Mouse (Mus musculus): Measurements from ENCODE around the gene Rnf220. TPM values are rescaled to one million over a fixed set of nuclear protein-coding genes. Genes with fewer than 3 reads are reported as not detected.

The Rnf220 gene
- total RNA-seq, 2 experiments from 2014 or later, result 42.0 to 43.3 TPM

DNA sequence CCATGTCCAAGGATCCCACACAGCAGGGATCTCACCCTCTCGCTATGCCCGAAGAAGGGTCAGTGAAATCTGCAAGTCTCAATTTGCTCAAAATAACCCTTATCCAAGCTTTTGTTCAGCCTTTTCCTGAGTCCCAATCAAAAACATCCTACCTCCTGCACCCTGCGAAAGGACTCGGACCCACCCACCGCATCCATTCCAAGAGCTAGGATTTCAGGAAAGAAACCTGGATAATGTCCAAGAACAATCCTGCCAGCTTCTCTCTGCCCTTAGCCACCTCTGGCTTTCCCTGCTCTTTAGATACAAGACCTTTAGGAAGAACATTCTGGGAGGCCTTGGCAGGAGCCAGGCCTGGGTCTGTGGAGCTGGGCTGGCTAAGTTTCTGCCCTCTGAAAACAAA lies 144.8 kb downstream of the Rnf220 start:
- intact Hi-C loops (cut with DNase I), result no loop called here
- DNase-seq, result no peak

- intact Hi-C loops (cut with DNase I), result no loop called here
- no peak for DNase-seq
Measured at GRCm38 (mm10) chr4:117350139-117350693, 146.6 kb downstream of the Rnf220 start.

DNA sequence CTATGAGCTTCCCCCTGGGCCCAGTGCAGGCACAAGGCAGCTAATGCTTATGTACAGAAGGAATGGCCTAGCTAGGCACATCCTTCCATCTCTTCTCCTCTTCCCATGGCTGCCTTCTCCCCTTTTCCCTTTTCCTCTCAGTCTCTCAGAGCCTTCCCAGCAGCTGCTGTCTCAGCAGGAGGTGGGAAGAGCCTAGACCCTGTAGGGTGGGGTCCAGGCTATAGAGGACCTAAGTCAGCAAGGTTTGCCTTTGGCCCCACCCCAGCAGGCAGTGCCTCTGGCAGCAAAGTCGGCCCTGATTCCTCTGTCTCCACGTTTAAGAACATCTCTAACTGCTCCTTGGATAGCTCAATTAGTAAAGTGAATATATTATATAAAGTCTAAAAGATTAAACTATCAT lies 147.5 kb downstream of the Rnf220 start:
- intact Hi-C loops (cut with DNase I), result loop anchor here (5.0 kb wide), 1 partner anchor 82 kb away; no protein-coding TSS in a partner anchor
- no peak for DNase-seq

DNA sequence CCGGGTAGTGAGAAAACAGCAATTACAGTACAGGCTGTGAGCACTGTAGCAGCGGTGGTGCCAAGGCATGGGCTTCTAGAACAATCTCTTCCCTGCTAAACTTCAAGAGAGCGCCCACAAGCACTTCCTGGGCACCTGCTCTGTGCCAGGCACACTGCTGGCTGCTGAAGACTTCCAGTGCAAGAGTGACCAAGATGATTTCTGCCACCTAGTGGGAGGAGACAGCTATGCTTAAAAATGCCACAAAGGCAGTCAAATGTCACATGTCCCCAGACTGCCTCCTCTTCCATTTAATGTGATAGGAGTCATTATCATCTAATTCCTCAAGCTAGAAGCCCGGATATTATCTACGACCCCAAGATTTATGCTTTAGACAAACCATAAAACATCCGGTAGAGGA lies 150.8 kb downstream of the Rnf220 start:
- intact Hi-C loops (cut with DNase I), result loop anchor here (5.0 kb wide), 1 partner anchor 79 kb away; no protein-coding TSS in a partner anchor
- peak; percentile 41 to 58 for DNase-seq

GRCm38 (mm10) chr4:117343385-117343784 lies 153.5 kb downstream of the Rnf220 start:
- DNase-seq, result no peak
- intact Hi-C loops (cut with DNase I), result no loop called here

- intact Hi-C loops (cut with DNase I), result no loop called here
Measured at GRCm38 (mm10) chr4:117342751-117343150, 154.1 kb downstream of the Rnf220 start.

DNA sequence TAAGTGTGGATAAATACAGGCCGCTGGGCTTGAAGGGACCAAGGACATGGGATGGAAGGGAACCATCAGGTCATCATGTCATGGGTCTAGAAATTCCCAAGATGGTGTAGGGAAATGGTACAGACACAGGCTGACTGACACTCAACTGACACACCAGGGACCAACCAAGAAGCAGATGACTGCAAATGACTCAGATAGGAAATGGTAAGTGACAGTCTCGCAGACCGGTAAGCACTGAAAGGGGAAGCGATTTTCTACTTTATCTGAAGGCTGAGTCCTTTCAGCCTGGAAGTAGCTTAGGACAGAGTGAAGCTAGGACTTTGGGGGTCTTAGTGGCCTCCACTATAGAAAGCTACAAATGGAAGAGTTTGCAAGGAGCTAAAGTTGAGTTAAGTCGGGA lies 155.6 kb downstream of the Rnf220 start:
- DNase-seq, result no peak
- intact Hi-C loops (cut with DNase I), result no loop called here

More at GRCm38 (mm10) chr4:117342751-117343150, 154.1 kb downstream of the Rnf220 start:
- DNase-seq, result peak in 1 of 2 experiments; percentile 43

- intact Hi-C loops (cut with DNase I), result no loop called here
Measured at GRCm38 (mm10) chr4:117339796-117340195, 157.1 kb downstream of the Rnf220 start.

GRCm38 (mm10) chr4:117330836-117331475 lies 165.9 kb downstream of the Rnf220 start:
- intact Hi-C loops (cut with DNase I), result no loop called here
- DNase-seq, result no peak

More at GRCm38 (mm10) chr4:117339796-117340195, 157.1 kb downstream of the Rnf220 start:
- DNase-seq, result no peak

DNA sequence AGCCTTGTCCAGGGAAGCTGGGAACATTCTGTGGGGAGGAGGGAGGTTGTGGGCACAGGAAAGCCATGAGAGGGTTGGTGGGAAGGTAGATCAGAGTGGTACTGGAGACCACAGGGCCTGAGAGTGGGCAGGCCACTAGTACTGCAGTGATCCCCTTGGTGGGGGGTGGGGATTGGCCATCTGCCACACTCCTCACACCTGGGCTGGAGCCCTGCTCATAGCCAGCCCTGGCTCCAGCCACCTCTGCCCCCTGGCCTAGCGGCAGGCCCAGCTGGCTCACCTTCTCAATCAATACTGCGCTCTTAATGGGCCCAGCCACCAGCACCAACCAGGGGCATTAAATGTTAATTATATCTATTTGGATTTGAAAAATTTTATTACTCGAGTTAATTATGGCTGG lies 166.7 kb downstream of the Rnf220 start:
- no peak for DNase-seq
- intact Hi-C loops (cut with DNase I), result no loop called here

DNA sequence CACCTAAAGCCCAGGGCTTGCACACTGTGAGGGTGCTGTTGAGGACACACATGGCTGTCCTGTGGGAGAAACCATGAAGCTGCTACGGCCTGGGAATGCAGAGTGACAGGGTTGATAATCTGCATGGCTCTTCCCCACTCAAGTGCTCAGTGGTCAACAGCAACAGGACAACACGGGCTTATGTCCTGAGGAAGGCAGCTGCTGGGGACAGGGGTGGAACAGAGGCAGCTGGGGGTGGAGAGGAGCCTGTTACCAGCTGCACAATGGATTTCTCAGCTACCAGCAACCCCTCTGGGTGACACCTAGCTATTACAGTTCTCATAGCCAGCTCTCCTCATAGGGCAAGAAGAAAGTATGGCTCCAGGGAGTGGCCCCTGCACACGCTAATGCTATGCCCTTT lies 169.9 kb downstream of the Rnf220 start:
- DNase-seq, result no peak
- intact Hi-C loops (cut with DNase I), result loop anchor here (10.0 kb wide), 1 partner anchor 348 kb away; no protein-coding TSS in a partner anchor

DNA sequence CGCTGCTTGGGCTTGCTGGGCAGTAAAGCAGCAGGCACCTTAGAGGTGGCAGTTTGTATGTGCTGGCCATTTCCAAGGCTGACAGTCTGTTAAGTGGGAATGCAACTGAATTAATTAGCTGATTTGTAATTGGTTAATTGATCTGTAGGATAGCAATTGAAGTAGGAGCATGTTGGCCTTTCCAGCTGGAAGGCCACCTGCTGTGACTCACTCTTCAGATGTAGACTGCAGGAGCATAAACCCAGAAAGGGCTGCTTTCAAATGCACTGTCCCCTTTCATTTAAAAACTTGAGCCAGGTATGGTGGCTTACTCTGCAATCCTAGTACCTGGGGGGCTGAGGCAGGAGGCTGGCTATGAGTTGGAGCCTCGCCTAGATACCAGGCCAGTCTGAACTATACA lies 171.8 kb downstream of the Rnf220 start:
- no peak for DNase-seq
- intact Hi-C loops (cut with DNase I), result loop anchor here (10.0 kb wide), 1 partner anchor 350 kb away; no protein-coding TSS in a partner anchor

DNA sequence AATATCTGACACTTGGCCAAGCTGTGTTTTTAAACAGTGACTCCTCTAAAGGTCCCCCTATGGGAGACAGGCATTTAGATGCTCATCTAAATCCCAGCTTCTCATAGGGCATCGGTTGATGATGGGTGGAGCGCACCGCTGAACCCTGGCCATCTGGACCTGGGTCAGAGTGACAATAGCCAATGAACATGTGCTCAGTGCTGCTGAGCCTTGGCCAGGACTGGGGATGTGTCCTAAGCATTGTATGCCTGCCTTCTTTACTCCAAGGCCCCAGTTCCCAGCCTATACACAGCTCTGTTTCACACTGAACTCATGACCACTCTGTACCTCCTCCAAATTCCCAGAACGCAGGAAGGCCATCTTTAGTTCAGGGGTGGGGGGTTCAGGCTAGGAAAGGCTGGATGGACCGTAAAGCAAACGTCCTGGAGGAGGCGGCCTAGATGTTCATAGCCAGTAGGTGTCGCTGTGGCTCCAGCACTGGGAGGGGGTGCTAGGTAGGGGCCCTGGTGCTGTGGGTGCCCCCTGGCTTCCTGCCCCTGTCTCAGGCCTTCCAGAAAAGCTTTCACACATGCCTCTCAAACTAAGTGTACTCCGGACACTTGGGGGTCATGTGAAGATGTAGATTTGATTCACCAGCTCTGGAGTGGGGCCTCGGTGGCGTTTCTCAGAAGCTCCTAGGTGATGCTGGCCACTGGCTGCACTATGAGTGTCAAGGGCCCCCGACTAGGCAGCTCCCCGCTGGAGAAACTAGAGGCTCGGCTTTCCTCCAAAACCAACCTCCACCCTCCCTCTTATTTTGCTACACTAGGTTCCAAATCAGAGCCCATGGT lies 173.1 kb downstream of the Rnf220 start:
- intact Hi-C loops (cut with DNase I), result loop anchor here (1.0 to 10.0 kb wide), 2 partner anchors 205 to 351 kb away; no protein-coding TSS in a partner anchor

DNA sequence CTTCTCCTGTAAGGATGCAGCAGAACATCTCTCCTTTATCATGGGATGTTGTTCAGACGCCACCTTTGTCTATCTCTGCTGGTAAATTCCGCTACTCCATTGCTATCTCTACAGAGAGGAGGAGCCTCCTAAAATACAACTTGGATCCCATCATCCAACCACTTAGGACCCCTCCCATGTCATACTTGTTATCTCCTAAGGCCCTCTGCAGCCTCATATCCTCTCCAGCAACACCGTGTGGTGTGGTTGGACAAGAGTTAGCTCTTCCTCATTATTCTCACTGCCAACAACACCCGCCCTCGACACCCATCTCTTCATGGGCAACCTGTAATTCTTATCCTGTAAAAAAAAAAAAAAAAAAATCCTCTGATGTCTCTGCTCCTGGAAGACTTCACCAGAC lies 175.8 kb downstream of the Rnf220 start:
- no peak for DNase-seq
- intact Hi-C loops (cut with DNase I), result loop anchor here (10.0 kb wide), 1 partner anchor 354 kb away; no protein-coding TSS in a partner anchor

More for the DNA sequence above, 173.1 kb downstream of the Rnf220 start:
- peak; percentile 44 to 75 for DNase-seq

GRCm38 (mm10) chr4:117318508-117318907 lies 178.3 kb downstream of the Rnf220 start:
- intact Hi-C loops (cut with DNase I), result no loop called here
- no peak for DNase-seq

GRCm38 (mm10) chr4:117317701-117318190 lies 179.1 kb downstream of the Rnf220 start:
- no peak for DNase-seq
- intact Hi-C loops (cut with DNase I), result no loop called here

GRCm38 (mm10) chr4:117316800-117317199 lies 180.1 kb downstream of the Rnf220 start:
- intact Hi-C loops (cut with DNase I), result no loop called here
- no peak for DNase-seq

DNA sequence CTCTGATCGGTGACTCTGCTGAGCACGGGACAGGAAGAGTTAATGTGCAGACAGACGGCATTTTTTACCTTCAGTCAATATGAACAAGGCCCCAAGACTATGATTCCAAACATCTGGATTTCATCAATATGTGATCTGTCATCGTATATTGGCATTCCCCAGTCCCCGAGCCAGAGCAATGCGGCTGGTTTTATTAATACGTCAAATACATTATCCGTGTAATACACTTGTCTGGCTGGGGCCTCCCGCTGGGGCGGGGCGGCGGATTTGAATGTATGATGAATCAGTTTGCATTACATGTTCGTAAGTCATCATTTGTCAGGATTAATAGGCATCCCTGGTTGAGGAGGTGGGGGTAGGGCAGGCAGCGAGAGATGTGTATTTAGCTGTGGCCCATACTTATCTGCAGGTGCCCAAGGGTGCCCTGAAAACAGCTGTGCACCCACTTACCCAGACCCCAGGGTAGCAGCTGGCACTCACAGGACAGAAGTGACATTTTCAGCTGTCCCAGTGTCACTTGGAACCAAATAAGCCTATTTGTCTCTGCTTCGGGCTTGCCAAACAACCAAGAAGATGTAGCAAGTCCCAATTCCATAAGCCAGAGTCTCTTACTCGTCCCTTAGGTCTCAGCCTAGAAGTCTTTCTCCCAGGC lies 181.9 kb downstream of the Rnf220 start:
- intact Hi-C loops (cut with DNase I), result loop anchor here (5.0 kb wide), 1 partner anchor 43 kb away; no protein-coding TSS in a partner anchor
- DNase-seq, result no peak

GRCm38 (mm10) chr4:117313085-117313424 lies 183.8 kb downstream of the Rnf220 start:
- no peak for DNase-seq
- intact Hi-C loops (cut with DNase I), result loop anchor here (5.0 kb wide), 1 partner anchor 41 kb away; no protein-coding TSS in a partner anchor

GRCm38 (mm10) chr4:117312416-117313084 lies 184.3 kb downstream of the Rnf220 start:
- intact Hi-C loops (cut with DNase I), result loop anchor here (5.0 kb wide), 1 partner anchor 40 kb away; no protein-coding TSS in a partner anchor
- DNase-seq, result no peak

Measured in heart, postnatal 10 days (tissue).